Mouse (Mus musculus) bone marrow, adult 2 months (tissue): ENCODE results near the gene Optn.
"Not testable (repeated sequence)": the region's sequence is repeated elsewhere in the genome, so short reads cannot be mapped to it uniquely, and the experiment has no call there.

Source experiments
- CTCF ChIP-seq: fragments of 200-500 bp; IDR thresholded peaks from 2 replicates; pipeline ENCODE4 v1.5.1; 2011; ENCODE audit warnings: low read length, control low read depth; ENCODE audit not compliant: control insufficient read depth, insufficient read depth
- POLR2A ChIP-seq: fragments of 200-500 bp; IDR thresholded peaks from 2 replicates; pipeline ENCODE4 v1.6.1; 2011; ENCODE audit warnings: low read depth, mild to moderate bottlenecking, control low read depth, low read length, borderline replicate concordance; ENCODE audit not compliant: control insufficient read depth

DNA sequence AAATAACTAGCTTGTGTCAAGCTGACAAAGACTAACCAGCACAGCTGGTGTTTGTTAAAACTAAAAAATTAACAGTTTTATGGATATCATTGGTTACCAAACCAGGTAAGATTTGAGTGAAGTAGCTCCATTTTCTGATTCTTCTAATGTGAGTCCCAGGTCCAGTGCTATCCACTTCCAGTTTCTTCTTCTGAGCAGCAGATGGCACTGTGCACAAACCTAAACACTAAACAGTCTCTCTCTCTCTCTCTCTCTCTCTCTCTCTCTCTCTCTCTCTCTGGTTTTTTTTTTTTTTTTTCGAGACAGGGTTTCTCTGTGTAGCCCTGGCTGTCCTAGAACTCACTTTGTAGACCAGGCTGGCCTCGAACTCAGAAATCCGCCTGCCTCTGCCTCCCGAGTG, 26.5 kb upstream of the Optn start:
- not testable (repeated sequence) for TF ChIP-seq POLR2A, CTCF
